Mouse (Mus musculus): ENCODE measurements at regions not wholly inside any gene's neighbourhood (a gene's known extent, or its start where the extent isn't known, plus 50 kb on each side); places are given as distances from the start of the nearest gene placed in this dataset.
A peak's percentile ranks its signal among the peaks of the same experiment; 100 is the strongest.

DNA sequence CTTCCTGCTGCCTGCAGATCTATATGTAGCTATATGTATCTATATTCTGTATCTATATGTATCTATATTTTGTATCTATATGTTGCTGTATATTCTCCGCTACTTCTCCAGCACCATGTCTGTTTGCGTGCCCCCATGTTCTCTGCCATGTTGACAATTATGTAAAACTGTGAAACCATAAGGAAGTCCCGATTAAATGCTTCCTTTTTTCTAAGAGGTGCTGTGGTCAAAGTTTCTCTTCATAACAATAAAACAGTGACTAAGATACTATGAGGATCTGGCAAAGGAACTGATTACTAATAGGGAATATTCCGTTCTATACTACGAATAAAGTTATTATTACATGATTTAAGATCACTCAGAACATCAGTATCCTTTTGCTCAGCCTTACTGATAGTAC, 274.5 kb downstream of the Spry2 start:
- Histone ChIP-seq H3K4me1 (ENCODE audit: control insufficient read depth, insufficient read depth, low read length) (no peaks in the 10 kb centered on the region), H3K36me3 (ENCODE audit: control insufficient read depth, insufficient read depth, low read length) (no peaks in the 10 kb centered on the region), H3K4me2 (ENCODE audit: low read length) (no peak overlapping the region), H3K9ac (ENCODE audit: low read depth, low read length) (no peak overlapping the region), H3K27ac (ENCODE audit: low read length) (no peak overlapping the region), H3K4me3 (ENCODE audit: low read depth, low read length) (no peak overlapping the region), H3K27me3 (ENCODE audit: control insufficient read depth, insufficient read depth, low read depth, low read length) (no peaks in the 10 kb centered on the region), H3K9me3 (replicated peaks; ENCODE audit: control insufficient read depth, low read length, poor library complexity, severe bottlenecking) (no peaks in the 10 kb centered on the region)
- 95% methylated on average over 5 of the region's 5 CpGs for WGBS
- no peak for ATAC-seq

DNA sequence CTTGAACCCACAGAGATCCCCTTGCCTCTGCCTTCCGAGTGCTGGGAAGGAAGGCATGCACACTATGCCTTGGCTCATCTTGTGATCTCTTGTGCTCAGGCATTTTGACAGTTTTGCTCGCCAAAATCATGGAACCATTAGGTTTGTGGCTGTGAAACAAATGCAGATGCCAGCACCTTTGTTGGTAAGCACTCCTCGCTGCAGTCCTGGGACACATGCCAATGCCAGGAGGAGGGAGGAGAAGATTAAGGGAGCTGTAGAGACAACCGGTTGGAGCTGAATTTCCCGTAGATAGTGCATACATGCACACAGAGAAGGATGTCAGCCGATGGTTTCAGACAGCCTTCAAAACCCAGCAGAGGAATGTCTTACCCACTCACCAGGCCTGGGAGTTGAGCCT, 275.5 kb downstream of the Spry2 start:
- WGBS = 65% methylated on average over 6 of the region's 6 CpGs
- H3K36me3 ChIP-seq (ENCODE audit: control insufficient read depth, insufficient read depth, low read length) = no peaks in the 10 kb centered on the region
- H3K4me1 ChIP-seq (ENCODE audit: control insufficient read depth, insufficient read depth, low read length) = no peaks in the 10 kb centered on the region
- no peak overlapping the region for H3K9ac ChIP-seq (ENCODE audit: low read depth, low read length)
- peak; percentile 54; the same call in 1 of the 2 replicates for ATAC-seq
- H3K9me3 ChIP-seq (replicated peaks; ENCODE audit: control insufficient read depth, low read length, poor library complexity, severe bottlenecking) = no peaks in the 10 kb centered on the region
- H3K4me2 ChIP-seq (ENCODE audit: low read length) = no peak overlapping the region
- no peaks in the 10 kb centered on the region for H3K27me3 ChIP-seq (ENCODE audit: control insufficient read depth, insufficient read depth, low read depth, low read length)
- no peak overlapping the region for H3K4me3 ChIP-seq (ENCODE audit: low read depth, low read length)
- no peak overlapping the region for H3K27ac ChIP-seq (ENCODE audit: low read length)

DNA sequence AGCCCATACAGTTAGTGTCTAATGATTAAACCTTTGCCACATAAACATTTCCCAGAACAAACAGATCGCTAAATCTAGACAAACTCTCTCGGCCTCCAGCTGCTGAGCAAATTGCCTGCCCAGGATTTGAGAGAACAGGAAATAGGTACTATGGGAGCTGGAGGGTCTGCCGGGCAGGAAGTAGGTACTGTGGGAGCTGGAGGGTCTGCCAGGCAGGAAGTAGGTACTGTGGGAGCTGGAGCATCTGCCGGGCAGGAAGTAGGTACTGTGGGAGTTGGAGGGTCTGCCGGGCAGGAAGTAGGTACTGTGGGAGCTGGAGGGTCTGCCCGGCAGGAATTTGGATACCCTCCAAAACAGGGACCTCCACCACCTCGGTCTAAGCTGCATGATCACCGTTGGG, 277.2 kb downstream of the Spry2 start:
- no peak for ATAC-seq
- Histone ChIP-seq H3K27me3 (ENCODE audit: control insufficient read depth, insufficient read depth, low read depth, low read length) (no peaks in the 10 kb centered on the region), H3K4me2 (ENCODE audit: low read length) (no peak overlapping the region), H3K27ac (ENCODE audit: low read length) (no peak overlapping the region), H3K36me3 (ENCODE audit: control insufficient read depth, insufficient read depth, low read length) (no peaks in the 10 kb centered on the region), H3K4me1 (ENCODE audit: control insufficient read depth, insufficient read depth, low read length) (no peaks in the 10 kb centered on the region), H3K9ac (ENCODE audit: low read depth, low read length) (no peak overlapping the region), H3K4me3 (ENCODE audit: low read depth, low read length) (no peak overlapping the region), H3K9me3 (replicated peaks; ENCODE audit: control insufficient read depth, low read length, poor library complexity, severe bottlenecking) (no peaks in the 10 kb centered on the region)
- 89% methylated on average over 8 of the region's 8 CpGs for WGBS

DNA sequence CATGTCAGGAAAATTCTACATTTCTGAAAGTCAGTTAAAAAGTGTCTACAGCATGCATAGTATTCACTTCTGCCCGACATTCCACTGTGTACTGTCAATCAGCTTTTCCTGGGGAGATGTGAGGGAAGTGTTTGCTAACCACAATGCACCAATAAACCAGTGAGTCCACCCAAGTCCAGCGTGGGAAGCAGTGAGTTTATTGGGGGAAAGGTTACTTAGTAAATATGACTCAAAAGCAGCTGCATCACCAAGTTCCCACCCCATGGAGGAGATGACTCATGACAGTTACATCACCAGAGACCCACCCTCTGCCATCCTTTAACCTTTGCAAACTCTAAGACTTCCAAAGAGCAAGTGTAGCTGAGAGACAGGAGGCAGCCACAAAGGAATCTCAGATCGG, 280.9 kb downstream of the Spry2 start:
- H3K4me1 ChIP-seq (ENCODE audit: control insufficient read depth, insufficient read depth, low read length) = no peaks in the 10 kb centered on the region
- H3K36me3 ChIP-seq (ENCODE audit: control insufficient read depth, insufficient read depth, low read length) = no peaks in the 10 kb centered on the region
- H3K27me3 ChIP-seq (ENCODE audit: control insufficient read depth, insufficient read depth, low read depth, low read length) = no peaks in the 10 kb centered on the region
- no peak overlapping the region for H3K4me3 ChIP-seq (ENCODE audit: low read depth, low read length)
- H3K9me3 ChIP-seq (replicated peaks; ENCODE audit: control insufficient read depth, low read length, poor library complexity, severe bottlenecking) = no peaks in the 10 kb centered on the region
- H3K9ac ChIP-seq (ENCODE audit: low read depth, low read length) = no peak overlapping the region
- WGBS = 91% methylated on average over 3 of the region's 3 CpGs
- no peak overlapping the region for H3K4me2 ChIP-seq (ENCODE audit: low read length)
- no peak overlapping the region for H3K27ac ChIP-seq (ENCODE audit: low read length)
- no peak for ATAC-seq

DNA sequence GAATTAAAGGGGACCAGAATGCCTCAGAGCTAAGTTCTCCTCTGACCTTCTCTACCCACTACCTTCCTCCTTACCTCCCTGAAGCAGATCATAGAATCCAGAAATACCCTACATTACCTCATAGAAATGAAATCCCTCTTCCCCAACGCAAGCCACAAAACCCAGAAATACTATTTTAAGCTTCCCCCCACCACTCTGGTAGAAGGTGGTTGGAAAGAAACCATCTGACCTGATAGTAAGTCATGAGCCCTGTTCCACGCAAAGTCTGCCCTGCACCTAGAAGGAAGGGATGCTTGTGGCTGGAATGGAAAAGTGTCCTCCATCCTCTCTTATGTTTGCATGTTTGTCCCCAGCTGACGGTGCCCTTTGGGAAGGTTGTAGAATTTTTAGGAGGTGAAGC, 283.8 kb downstream of the Spry2 start:
- 98% methylated on average over 3 of the region's 3 CpGs for WGBS
- no peaks in the 10 kb centered on the region for H3K4me1 ChIP-seq (ENCODE audit: control insufficient read depth, insufficient read depth, low read length)
- H3K9ac ChIP-seq (ENCODE audit: low read depth, low read length) = no peak overlapping the region
- H3K27me3 ChIP-seq (ENCODE audit: control insufficient read depth, insufficient read depth, low read depth, low read length) = no peaks in the 10 kb centered on the region
- H3K27ac ChIP-seq (ENCODE audit: low read length) = no peak overlapping the region
- no peak overlapping the region for H3K4me3 ChIP-seq (ENCODE audit: low read depth, low read length)
- no peak for ATAC-seq
- no peak overlapping the region for H3K4me2 ChIP-seq (ENCODE audit: low read length)
- H3K36me3 ChIP-seq (ENCODE audit: control insufficient read depth, insufficient read depth, low read length) = no peaks in the 10 kb centered on the region
- H3K9me3 ChIP-seq (replicated peaks; ENCODE audit: control insufficient read depth, low read length, poor library complexity, severe bottlenecking) = no peaks in the 10 kb centered on the region

DNA sequence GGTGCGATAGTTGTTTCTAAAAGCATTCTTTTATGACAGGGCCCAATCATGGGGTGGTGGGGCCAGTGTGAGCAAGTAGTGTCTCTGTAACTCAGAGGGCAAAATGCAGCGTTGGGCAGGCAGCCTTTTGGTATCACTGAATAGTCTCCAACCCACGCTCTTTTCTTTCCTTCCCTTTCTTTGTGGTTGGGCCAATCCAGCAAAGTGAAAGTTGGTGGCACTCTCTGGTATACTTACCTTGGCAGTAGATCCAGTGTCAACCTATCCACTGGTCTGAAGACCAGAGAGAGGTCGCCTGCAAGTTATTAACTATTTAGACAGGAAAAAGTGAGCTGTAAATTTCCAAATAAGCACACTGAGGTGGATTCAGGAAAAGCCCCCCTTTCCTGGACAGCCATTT, 287.8 kb downstream of the Spry2 start:
- no peak overlapping the region for H3K4me3 ChIP-seq (ENCODE audit: low read depth, low read length)
- no peaks in the 10 kb centered on the region for H3K27me3 ChIP-seq (ENCODE audit: control insufficient read depth, insufficient read depth, low read depth, low read length)
- H3K36me3 ChIP-seq (ENCODE audit: control insufficient read depth, insufficient read depth, low read length) = no peaks in the 10 kb centered on the region
- no peaks in the 10 kb centered on the region for H3K4me1 ChIP-seq (ENCODE audit: control insufficient read depth, insufficient read depth, low read length)
- WGBS = 92% methylated on average over 4 of the region's 4 CpGs
- H3K9me3 ChIP-seq (replicated peaks; ENCODE audit: control insufficient read depth, low read length, poor library complexity, severe bottlenecking) = no peaks in the 10 kb centered on the region
- ATAC-seq = no peak
- no peak overlapping the region for H3K4me2 ChIP-seq (ENCODE audit: low read length)
- no peak overlapping the region for H3K9ac ChIP-seq (ENCODE audit: low read depth, low read length)
- H3K27ac ChIP-seq (ENCODE audit: low read length) = no peak overlapping the region

DNA sequence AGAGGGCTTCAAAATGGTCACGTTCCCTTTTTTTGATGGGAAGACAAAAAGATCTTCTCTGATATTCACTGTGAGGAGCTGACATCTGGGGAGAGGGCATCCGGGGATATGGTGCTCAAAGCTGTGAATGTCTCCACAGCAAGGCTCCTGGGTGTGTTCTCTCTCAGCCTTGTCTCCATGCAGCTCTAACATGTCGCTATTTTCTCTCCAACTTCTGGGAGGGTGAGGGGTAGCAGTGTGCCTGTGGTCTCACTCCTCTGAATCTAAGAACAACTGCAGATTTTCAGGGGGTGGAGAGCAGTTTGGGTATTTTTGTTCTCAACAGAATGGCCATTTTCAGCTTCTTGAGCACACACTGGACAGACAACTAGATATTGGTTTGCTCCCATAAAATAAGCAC, 290.1 kb downstream of the Spry2 start:
- ATAC-seq = no peak
- Histone ChIP-seq H3K4me3 (ENCODE audit: low read depth, low read length) (no peak overlapping the region), H3K4me2 (ENCODE audit: low read length) (no peak overlapping the region), H3K4me1 (ENCODE audit: control insufficient read depth, insufficient read depth, low read length) (no peaks in the 10 kb centered on the region), H3K27ac (ENCODE audit: low read length) (no peak overlapping the region), H3K9ac (ENCODE audit: low read depth, low read length) (no peak overlapping the region), H3K9me3 (replicated peaks; ENCODE audit: control insufficient read depth, low read length, poor library complexity, severe bottlenecking) (no peaks in the 10 kb centered on the region), H3K27me3 (ENCODE audit: control insufficient read depth, insufficient read depth, low read depth, low read length) (no peaks in the 10 kb centered on the region), H3K36me3 (ENCODE audit: control insufficient read depth, insufficient read depth, low read length) (no peaks in the 10 kb centered on the region)
- 75% methylated on average over 3 of the region's 3 CpGs for WGBS

DNA sequence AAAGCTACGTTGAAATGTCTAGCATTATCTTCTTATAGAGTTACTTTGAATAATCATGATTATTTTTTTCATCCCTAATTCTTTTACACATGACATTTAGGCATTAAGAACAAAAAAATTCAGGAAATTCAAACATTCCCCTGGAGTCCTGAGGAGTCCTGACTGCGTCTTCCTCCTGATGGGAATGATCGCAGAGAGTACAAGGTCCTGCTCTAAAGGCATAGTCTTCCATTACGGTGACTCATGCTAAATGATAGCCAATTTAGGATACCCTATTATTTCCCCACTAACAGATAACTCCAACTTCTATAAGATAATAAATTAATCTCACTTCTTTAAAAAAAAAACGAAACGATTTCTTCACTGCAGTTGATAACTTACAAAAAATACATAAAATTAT, 292.2 kb downstream of the Spry2 start:
- no peak for ATAC-seq
- H3K36me3 ChIP-seq (ENCODE audit: control insufficient read depth, insufficient read depth, low read length) = no peaks in the 10 kb centered on the region
- no peaks in the 10 kb centered on the region for H3K27me3 ChIP-seq (ENCODE audit: control insufficient read depth, insufficient read depth, low read depth, low read length)
- no peak overlapping the region for H3K4me2 ChIP-seq (ENCODE audit: low read length)
- no peak overlapping the region for H3K4me3 ChIP-seq (ENCODE audit: low read depth, low read length)
- WGBS = 96% methylated on average over 6 of the region's 6 CpGs
- H3K27ac ChIP-seq (ENCODE audit: low read length) = no peak overlapping the region
- no peaks in the 10 kb centered on the region for H3K4me1 ChIP-seq (ENCODE audit: control insufficient read depth, insufficient read depth, low read length)
- no peaks in the 10 kb centered on the region for H3K9me3 ChIP-seq (replicated peaks; ENCODE audit: control insufficient read depth, low read length, poor library complexity, severe bottlenecking)
- no peak overlapping the region for H3K9ac ChIP-seq (ENCODE audit: low read depth, low read length)

DNA sequence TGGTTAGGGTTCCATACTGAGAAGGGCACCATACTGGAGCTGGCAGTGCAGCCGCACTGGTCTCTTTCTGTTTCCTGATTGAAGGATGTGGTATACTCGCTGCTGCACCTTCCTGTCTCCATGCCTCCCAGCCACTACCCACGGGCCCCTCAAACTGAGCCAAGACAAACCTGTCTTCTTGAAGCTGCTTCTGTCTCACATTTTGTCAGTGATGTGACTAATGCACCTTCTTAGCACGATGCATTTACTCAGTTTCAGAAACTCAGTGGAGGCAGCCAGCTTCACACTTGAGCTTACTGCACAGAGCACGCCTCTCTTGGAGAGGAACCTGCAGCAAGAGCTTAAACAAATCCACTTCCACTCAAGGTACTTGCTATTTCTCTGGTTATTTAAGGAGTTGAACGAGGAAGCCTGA, 293.6 kb downstream of the Spry2 start:
- Histone ChIP-seq H3K4me1 (ENCODE audit: control insufficient read depth, insufficient read depth, low read length) (no peaks in the 10 kb centered on the region), H3K27ac (ENCODE audit: low read length) (no peak overlapping the region), H3K36me3 (ENCODE audit: control insufficient read depth, insufficient read depth, low read length) (no peaks in the 10 kb centered on the region), H3K9ac (ENCODE audit: low read depth, low read length) (no peak overlapping the region), H3K9me3 (replicated peaks; ENCODE audit: control insufficient read depth, low read length, poor library complexity, severe bottlenecking) (no peaks in the 10 kb centered on the region), H3K4me3 (ENCODE audit: low read depth, low read length) (no peak overlapping the region), H3K4me2 (ENCODE audit: low read length) (no peak overlapping the region), H3K27me3 (ENCODE audit: control insufficient read depth, insufficient read depth, low read depth, low read length) (no peaks in the 10 kb centered on the region)
- 79% methylated on average over 6 of the region's 6 CpGs for WGBS
- ATAC-seq = no peak

All from midbrain, embryonic 16.5 days (tissue).